13 mouse cellular contexts compared by ENCODE assay signal in genomic region chr7:84651303-84651986, GRCm38 (mm10). TPM values are rescaled to one million over a fixed set of nuclear protein-coding genes. Genes with fewer than 3 reads are reported as not detected.
A peak's percentile ranks its signal among the peaks of the same experiment; 100 is the strongest.
DNase-seq lines count a peak whose midpoint lies in the region; ATAC-seq and TF ChIP-seq lines count a peak whose summit lies in the region.
"Had no signal": no experiment of that assay in that cellular context is flagged by ENCODE, and none has a peak within 500 bp of the region (broad histone marks: within the 10 kb centered on the region; RNA-seq: fewer than 3 reads in every experiment).

No protein-coding gene starts in this region.

- no peak for TF ChIP-seq POLR2A in heart, adult 2 months (IDR thresholded peaks at IDR 0.05; ENCODE audit: insufficient read depth, low read depth, low read length)
- TF ChIP-seq POLR2A in MEL (IDR thresholded peaks at IDR 0.05; ENCODE audit: control insufficient read depth in 1 of 2, insufficient read depth in 1 of 2, low read depth in 1 of 2, low read length in 2 of 2, poor library complexity in 1 of 2): no peak

- H3K79me2 ChIP-seq in heart, adult 2 months (replicated peaks; ENCODE audit: control insufficient read depth, insufficient read depth, low read length): peaks cover 1% of the 10 kb centered on the region; the same call in 1 of the 2 replicates
- no peaks in the 10 kb centered on the region for H3K79me2 ChIP-seq in MEL (ENCODE audit: control insufficient read depth, insufficient read depth, low read length, poor library complexity)

- ATAC-seq in heart, embryonic 13.5 days (ENCODE audit: extremely low read depth, insufficient number of reproducible peaks, low FRiP score, low TSS enrichment): peak; percentile 84
- ATAC-seq in erythroid progenitor cell, adult 5-6 weeks (replicated peaks; ENCODE audit: low FRiP score, poor library complexity, severe bottlenecking): peak; percentile 93
- ATAC-seq in midbrain, embryonic 16.5 days: no peak

- H3K4me2 ChIP-seq in heart, embryonic 13.5 days: peak overlapping the region; percentile 29
- H3K4me2 ChIP-seq in midbrain, embryonic 16.5 days (ENCODE audit: low read length): no peak overlapping the region
- H3K4me2 ChIP-seq: forebrain, embryonic 12.5 days; limb, embryonic 12.5 days had no signal

- no peak overlapping the region; the same call in 1 of the 2 replicates for H3K27ac ChIP-seq in heart, embryonic 13.5 days (replicated peaks)
- H3K27ac ChIP-seq in heart, adult 2 months: no peak overlapping the region
- H3K27ac ChIP-seq in MEL (ENCODE audit: control insufficient read depth, low read depth, low read length): peak overlapping the region; percentile 62
- no peak overlapping the region for H3K27ac ChIP-seq in midbrain, embryonic 16.5 days (ENCODE audit: low read length)
- H3K27ac ChIP-seq: forebrain, embryonic 12.5 days; limb, embryonic 12.5 days had no signal

- intact Hi-C loops in heart, adult 2 months (cut with DNase I): no loop called here

- no peak for DNase-seq in heart, adult 2 months
- peak; percentile 90 for DNase-seq in MEL (ENCODE audit: low read depth, low spot score)
- DNase-seq in spleen, postnatal 10 days (ENCODE audit: low spot score in 2 of 2): peak; percentile 37 to 72
- DNase-seq in layer of hippocampus, adult 8-10 months (ENCODE audit: low spot score in 2 of 2): no peak
- no peak for DNase-seq in layer of hippocampus, adult 9-11 months
- DNase-seq: gastrocnemius, postnatal 36 days; heart, postnatal 4 days; kidney, adult 11 months had no signal

- 0 out of 2 replicates have a peak overlapping the region, but pooled peaks have one; percentile 14 for H3K9ac ChIP-seq in heart, embryonic 13.5 days
- no peak overlapping the region for H3K9ac ChIP-seq in heart, adult 2 months (ENCODE audit: low read depth, low read length)
- H3K9ac ChIP-seq in MEL (ENCODE audit: control insufficient read depth, low read depth, low read length, poor library complexity, severe bottlenecking): no peak overlapping the region; the same call in 1 of the 2 replicates
- H3K9ac ChIP-seq in midbrain, embryonic 16.5 days (ENCODE audit: low read depth, low read length): no peak overlapping the region
- H3K9ac ChIP-seq: forebrain, embryonic 12.5 days; limb, embryonic 12.5 days had no signal

- no peaks in the 10 kb centered on the region for H3K27me3 ChIP-seq in heart, embryonic 13.5 days (replicated peaks)
- no peaks in the 10 kb centered on the region for H3K27me3 ChIP-seq in heart, adult 2 months (ENCODE audit: control insufficient read depth, insufficient read depth, low read length)
- H3K27me3 ChIP-seq in MEL (ENCODE audit: control insufficient read depth in 1 of 2, insufficient read depth in 2 of 2, low read length in 2 of 2): no peaks in the 10 kb centered on the region
- no peaks in the 10 kb centered on the region for H3K27me3 ChIP-seq in midbrain, embryonic 16.5 days (ENCODE audit: control insufficient read depth, insufficient read depth, low read depth, low read length)
- H3K27me3 ChIP-seq: forebrain, embryonic 12.5 days; limb, embryonic 12.5 days had no signal

- WGBS in heart, embryonic 13.5 days: 58% methylated on average over 4 of the region's 4 CpGs
- WGBS in heart, adult 2 months: 76% methylated on average over 4 of the region's 4 CpGs
- WGBS in midbrain, embryonic 16.5 days: 91% methylated on average over 4 of the region's 4 CpGs

- no peak for TF ChIP-seq CTCF in heart, adult 2 months (IDR thresholded peaks at IDR 0.05)
- TF ChIP-seq CTCF in MEL (IDR thresholded peaks at IDR 0.05 in 2 of 3, conservative IDR thresholded peaks at IDR 0.05 in 1 of 3; ENCODE audit: control insufficient read depth in 1 of 3, insufficient read depth in 1 of 3, low read depth in 2 of 3, low read length in 3 of 3, poor library complexity in 1 of 3, severe bottlenecking in 1 of 3): 0 out of 6 replicates have a peak, but pooled peaks of 1 of the 3 experiments have one; percentile 11

- H3K4me1 ChIP-seq in heart, embryonic 13.5 days: peaks cover 27% of the 10 kb centered on the region
- H3K4me1 ChIP-seq in heart, adult 2 months (ENCODE audit: control insufficient read depth, insufficient read depth, low read length): no peaks in the 10 kb centered on the region; the same call in none of the 2 replicates
- H3K4me1 ChIP-seq in MEL (ENCODE audit: control insufficient read depth in 1 of 2, insufficient read depth in 2 of 2, low read length in 2 of 2): peaks cover 6 to 17% of the 10 kb centered on the region in 2 experiments
- H3K4me1 ChIP-seq in midbrain, embryonic 16.5 days (ENCODE audit: control insufficient read depth, insufficient read depth, low read length): no peaks in the 10 kb centered on the region
- H3K4me1 ChIP-seq: forebrain, embryonic 12.5 days; limb, embryonic 12.5 days had no signal

- H3K9me3 ChIP-seq in heart, embryonic 13.5 days: no peaks in the 10 kb centered on the region
- no peaks in the 10 kb centered on the region for H3K9me3 ChIP-seq in MEL (replicated peaks; ENCODE audit: insufficient read depth, low read length)
- H3K9me3 ChIP-seq in midbrain, embryonic 16.5 days (replicated peaks; ENCODE audit: control insufficient read depth, low read length, poor library complexity, severe bottlenecking): no peaks in the 10 kb centered on the region
- H3K9me3 ChIP-seq: forebrain, embryonic 12.5 days; limb, embryonic 12.5 days had no signal

- TF ChIP-seq RAD21 in MEL (IDR thresholded peaks at IDR 0.05; ENCODE audit: low read depth, low read length): no peak

- no peak overlapping the region for H3K4me3 ChIP-seq in heart, embryonic 13.5 days
- H3K4me3 ChIP-seq in heart, adult 2 months: no peak overlapping the region
- H3K4me3 ChIP-seq in MEL (ENCODE audit: control insufficient read depth in 1 of 2, insufficient read depth in 1 of 2, low read depth in 2 of 2, low read length in 2 of 2): peak overlapping the region in 1 of 2 experiments; percentile 31; a peak in 2 of 4 replicates
- no peak overlapping the region for H3K4me3 ChIP-seq in midbrain, embryonic 16.5 days (ENCODE audit: low read depth, low read length)
- H3K4me3 ChIP-seq: forebrain, embryonic 12.5 days; limb, embryonic 12.5 days had no signal

- no peaks in the 10 kb centered on the region for H3K36me3 ChIP-seq in heart, embryonic 13.5 days
- H3K36me3 ChIP-seq in heart, adult 2 months (ENCODE audit: control insufficient read depth, insufficient read depth, low read length): peaks cover 3% of the 10 kb centered on the region
- H3K36me3 ChIP-seq in MEL (ENCODE audit: control insufficient read depth in 1 of 2, insufficient read depth in 2 of 2, low read length in 2 of 2): peaks cover 0 to 23% of the 10 kb centered on the region in 2 experiments; a peak in 3 of 4 replicates
- no peaks in the 10 kb centered on the region for H3K36me3 ChIP-seq in midbrain, embryonic 16.5 days (ENCODE audit: control insufficient read depth, insufficient read depth, low read length)
- H3K36me3 ChIP-seq: forebrain, embryonic 12.5 days had no signal

- TF ChIP-seq EP300 in heart, adult 2 months (IDR thresholded peaks at IDR 0.05; ENCODE audit: insufficient read depth, low read depth, low read length): no peak
- peak; percentile 89 to 91 for TF ChIP-seq EP300 in MEL (IDR thresholded peaks at IDR 0.05; ENCODE audit: low read depth in 1 of 2, low read length in 2 of 2)

TF ChIP-seq in MEL, 35 proteins besides CTCF, POLR2A, EP300 and RAD21 (continues in another document):
- TF ChIP-seq MAFK (IDR thresholded peaks at IDR 0.05; ENCODE audit: borderline replicate concordance, low read depth, low read length): no peak
- peak; percentile 48; the same call in 1 of the 2 replicates for TF ChIP-seq ETS1 (IDR thresholded peaks at IDR 0.05; ENCODE audit: low read depth, low read length)
- no peak for TF ChIP-seq GABPA (IDR thresholded peaks at IDR 0.05; ENCODE audit: low read depth, low read length)
- TF ChIP-seq HCFC1 (IDR thresholded peaks at IDR 0.05; ENCODE audit: low read depth, low read length): 0 out of 2 replicates have a peak, but pooled peaks have one; percentile 47
- no peak for TF ChIP-seq CHD2 (IDR thresholded peaks at IDR 0.05; ENCODE audit: low read length)
- TF ChIP-seq USF1 (IDR thresholded peaks at IDR 0.05; ENCODE audit: low read depth, low read length): no peak
- peak; percentile 54; the same call in 1 of the 2 replicates for TF ChIP-seq MAZ (IDR thresholded peaks at IDR 0.05; ENCODE audit: low read depth, low read length)
- peak; percentile 56 for TF ChIP-seq MXI1 (IDR thresholded peaks at IDR 0.05; ENCODE audit: low read depth, low read length)
- TF ChIP-seq GATA1 (IDR thresholded peaks at IDR 0.05; ENCODE audit: low read depth, low read length): peak; percentile 97
- no peak for TF ChIP-seq ZKSCAN1 (IDR thresholded peaks at IDR 0.05; ENCODE audit: low read depth, low read length)
- TF ChIP-seq POLR2AphosphoS2 (IDR thresholded peaks at IDR 0.05; ENCODE audit: low read length): no peak
- TF ChIP-seq SIN3A (IDR thresholded peaks at IDR 0.05; ENCODE audit: low read length): peak; percentile 41; the same call in 1 of the 2 replicates
- TF ChIP-seq SMC3 (IDR thresholded peaks at IDR 0.05; ENCODE audit: low read depth, low read length): no peak

RNA-seq across cellular contexts. Expression of gene Zfand6, which starts 38.3 kb away (rescaled TPM):
- 134 and 149 TPM in 2 replicates for polyA plus RNA-seq in heart, embryonic 13.5 days (2015; fragmentation: Nextera tagmentation; extraction: Ambion mirVana)
- total RNA-seq in heart, adult 2 months (2021): 10 to 100 TPM; 82.9 to 93.8 TPM
- 72.9 and 227 TPM in 2 replicates for polyA plus RNA-seq in heart, adult 2 months (2012; rRNA removed)
- 20.3 and 26.8 TPM in 2 replicates for total RNA-seq in MEL (2012; rRNA removed)
- 100 to 1,000 TPM in 1 of 2 experiments, 10 to 100 TPM in 1; 39.9 to 315 TPM for polyA plus RNA-seq in MEL (2012; ENCODE audit: insufficient read depth in 1 of 2, insufficient read length in 2 of 2, low read depth in 1 of 2, low replicate concordance in 2 of 2, missing spikeins in 1 of 2)
- total RNA-seq in erythroid progenitor cell, adult 5-6 weeks (2015; ENCODE audit: low replicate concordance): 182 and 220 TPM in 2 replicates
- 162 and 171 TPM in 2 replicates for total RNA-seq in erythroid progenitor cell, adult 5-6 weeks (2017; ENCODE audit: low replicate concordance)
- 169 and 179 TPM in 2 replicates for polyA plus RNA-seq in midbrain, embryonic 16.5 days (2015; fragmentation: Nextera tagmentation; extraction: Ambion mirVana)
- total RNA-seq in layer of hippocampus, adult 8-10 months (2022): 10 to 100 TPM; 64.0 to 93.3 (median 76.0) TPM

RNA-seq across cellular contexts. Expression of gene Fah, which starts 44.9 kb away (rescaled TPM):
- polyA plus RNA-seq in heart, embryonic 13.5 days (2015; fragmentation: Nextera tagmentation; extraction: Ambion mirVana): 5.7 and 6.2 TPM in 2 replicates
- 10 to 100 TPM; 23.7 to 33.9 TPM for total RNA-seq in heart, adult 2 months (2021)
- polyA plus RNA-seq in heart, adult 2 months (2012; rRNA removed): 59.9 and 60.5 TPM in 2 replicates
- not detected in 2 replicates for total RNA-seq in MEL (2012; rRNA removed)
- not detected for polyA plus RNA-seq in MEL (2012; ENCODE audit: insufficient read depth in 1 of 2, insufficient read length in 2 of 2, low read depth in 1 of 2, low replicate concordance in 2 of 2, missing spikeins in 1 of 2)
- total RNA-seq in erythroid progenitor cell, adult 5-6 weeks (2015; ENCODE audit: low replicate concordance): 1.7 TPM in 1 of 2 replicates, not detected in the other
- 0.13 TPM in 1 of 2 replicates, not detected in the other for total RNA-seq in erythroid progenitor cell, adult 5-6 weeks (2017; ENCODE audit: low replicate concordance)
- polyA plus RNA-seq in midbrain, embryonic 16.5 days (2015; fragmentation: Nextera tagmentation; extraction: Ambion mirVana): 11.9 and 13.6 TPM in 2 replicates
- total RNA-seq in layer of hippocampus, adult 8-10 months (2022): 10 to 100 TPM; 23.1 to 29.5 (median 25.9) TPM

Comparison
In these comparisons a context has a peak if more than half of its experiments do, and no peak if none do; other contexts are left out.
1. DNase-seq: peak in MEL (single experiment) and spleen, postnatal 10 days (2 of 2); none in heart, adult 2 months (0 of 2), layer of hippocampus, adult 8-10 months (0 of 2) and layer of hippocampus, adult 9-11 months (single experiment).
2. RNA of gene Fah, which starts 44.9 kb away (total RNA-seq): 23.7 to 33.9 TPM in heart, adult 2 months and 23.1 to 29.5 TPM in layer of hippocampus, adult 8-10 months; 0.13 to 1.7 TPM in erythroid progenitor cell, adult 5-6 weeks and not detected in MEL; every median in the first group is over 4 times any median in the second.